Mouse (Mus musculus) gastrocnemius, postnatal 36 days (tissue): ENCODE results near the gene Gns. TPM values are rescaled to one million over a fixed set of nuclear protein-coding genes. Genes with fewer than 3 reads are reported as not detected.
A peak's percentile ranks its signal among the peaks of the same experiment; 100 is the strongest.

Source experiments
- DNase-seq, 2 experiments: peaks; one replicate each; pipeline ENCODE4 v3.0.0; 2022
- intact Hi-C: fragments of 180-260 bp; cut with DNase I; formaldehyde crosslinking; loops from one replicate; pipeline ENCODE4 v1.15.1; 2025
- total RNA-seq, 2 experiments: library from RNA; stranded (reverse); gene quantifications; 2 replicates each; pipeline ENCODE4 v1.2.3; 2021

The Gns gene
- total RNA-seq, 2 experiments from 2014 or later, result 24.6 to 27.9 TPM

GRCm38 (mm10) chr10:121426458-121427070 lies 61.7 kb downstream of the Gns start:
- intact Hi-C loops, result loop anchor here (5.0 kb wide), 1 partner anchor 46 kb away; no protein-coding TSS in a partner anchor
- no peak for DNase-seq

- DNase-seq, result no peak
- intact Hi-C loops, result loop anchor here (5.0 kb wide), 1 partner anchor 45 kb away; no protein-coding TSS in a partner anchor
Observed at GRCm38 (mm10) chr10:121427136-121427535, 62.2 kb downstream of the Gns start.

GRCm38 (mm10) chr10:121428011-121428711 lies 63.3 kb downstream of the Gns start:
- DNase-seq, result no peak
- intact Hi-C loops, result loop anchor here (5.0 kb wide), 1 partner anchor 44 kb away; no protein-coding TSS in a partner anchor

- intact Hi-C loops, result loop anchor here (5.0 kb wide), 1 partner anchor 43 kb away; no protein-coding TSS in a partner anchor
- no peak for DNase-seq
Observed at GRCm38 (mm10) chr10:121429089-121429488, 64.2 kb downstream of the Gns start.

GRCm38 (mm10) chr10:121429581-121429980 lies 64.7 kb downstream of the Gns start:
- DNase-seq, result no peak
- intact Hi-C loops, result loop anchor here (5.0 kb wide), 1 partner anchor 43 kb away; no protein-coding TSS in a partner anchor

GRCm38 (mm10) chr10:121429981-121430682 lies 65.2 kb downstream of the Gns start:
- no peak for DNase-seq
- intact Hi-C loops, result loop anchor here (5.0 kb wide), 1 partner anchor 42 kb away; no protein-coding TSS in a partner anchor

GRCm38 (mm10) chr10:121430764-121431540 lies 66.1 kb downstream of the Gns start:
- DNase-seq, result no peak
- intact Hi-C loops, result no loop called here

GRCm38 (mm10) chr10:121432041-121432634 lies 67.2 kb downstream of the Gns start:
- DNase-seq, result no peak
- intact Hi-C loops, result no loop called here

- DNase-seq, result no peak
- intact Hi-C loops, result no loop called here
Observed at GRCm38 (mm10) chr10:121432635-121433280, 67.9 kb downstream of the Gns start.

GRCm38 (mm10) chr10:121434441-121435103 lies 69.7 kb downstream of the Gns start:
- intact Hi-C loops, result no loop called here
- no peak for DNase-seq

GRCm38 (mm10) chr10:121435546-121436257 lies 70.8 kb downstream of the Gns start:
- intact Hi-C loops, result no loop called here
- DNase-seq, result peak in 1 of 2 experiments; percentile 39

- intact Hi-C loops, result no loop called here
- no peak for DNase-seq
Observed at GRCm38 (mm10) chr10:121436258-121436645, 71.4 kb downstream of the Gns start.

- intact Hi-C loops, result no loop called here
- DNase-seq, result no peak
Observed at GRCm38 (mm10) chr10:121436693-121437092, 71.8 kb downstream of the Gns start.

GRCm38 (mm10) chr10:121438109-121438508 lies 73.2 kb downstream of the Gns start:
- no peak for DNase-seq
- intact Hi-C loops, result no loop called here

- intact Hi-C loops, result no loop called here
- DNase-seq, result no peak
Observed at GRCm38 (mm10) chr10:121439310-121439731, 74.4 kb downstream of the Gns start.

GRCm38 (mm10) chr10:121443791-121444190 lies 78.9 kb downstream of the Gns start:
- no peak for DNase-seq
- intact Hi-C loops, result no loop called here

- intact Hi-C loops, result no loop called here
- no peak for DNase-seq
Observed at GRCm38 (mm10) chr10:121444198-121444597, 79.3 kb downstream of the Gns start.

- intact Hi-C loops, result no loop called here
- no peak for DNase-seq
Observed at GRCm38 (mm10) chr10:121445808-121446207, 80.9 kb downstream of the Gns start.
